Mouse (Mus musculus) erythroblast, adult 5-6 weeks (primary cell): ENCODE measurements around the gene Gm15262. TPM values are rescaled to one million over a fixed set of nuclear protein-coding genes. Genes with fewer than 3 reads are reported as not detected.
"Not testable (repeated sequence)": the region's sequence is repeated elsewhere in the genome, so short reads cannot be mapped to it uniquely, and the experiment has no call there.

Experiments used
- ATAC-seq: replicated peaks from 2 replicates; pipeline ENCODE4 v1.8.0; 2016; ENCODE audit warnings: moderate number of reproducible peaks, mild to moderate bottlenecking, moderate TSS enrichment, inconsistent platforms; ENCODE audit not compliant: poor library complexity, low FRiP score, severe bottlenecking
- total RNA-seq, 2 experiments: library from RNA; stranded (forward) in 1 of 2; stranded (reverse) in 1 of 2; fragments of 150-400 nt in 1 of 2; fragments of 200-764, 138-1000 nt in 1 of 2; gene quantifications; 2 replicates each; pipeline versions ENCODE4 v1.2.3 to v1.2.4; 2015 to 2017; ENCODE audit warnings: low replicate concordance in 2 of 2

Gene Gm15262
- total RNA-seq (2015; ENCODE audit: low replicate concordance) (not detected in 2 replicates), total RNA-seq (2017; ENCODE audit: low replicate concordance) (not detected in 2 replicates)

- not testable (repeated sequence) for ATAC-seq
Measured at GRCm38 (mm10) chrX:161287156-161287555, at the start of gene Gm15262. Gm15262 (plus strand) TSS chrX:161287456.

GRCm38 (mm10) chrX:161308131-161308530, 20.9 kb downstream of the Gm15262 start:
- ATAC-seq: no peak

- ATAC-seq: no peak
Measured at GRCm38 (mm10) chrX:161316443-161316842, 29.2 kb downstream of the Gm15262 start.

- no peak for ATAC-seq
Measured at GRCm38 (mm10) chrX:161370927-161371326, 83.7 kb downstream of the Gm15262 start.

GRCm38 (mm10) chrX:161371461-161371860, 84.2 kb downstream of the Gm15262 start:
- no peak for ATAC-seq

- ATAC-seq: no peak
Measured at GRCm38 (mm10) chrX:161375568-161375967, 88.3 kb downstream of the Gm15262 start.

GRCm38 (mm10) chrX:161385791-161386190, 98.5 kb downstream of the Gm15262 start:
- ATAC-seq: no peak

GRCm38 (mm10) chrX:161387942-161388341, 100.7 kb downstream of the Gm15262 start:
- no peak for ATAC-seq

GRCm38 (mm10) chrX:161399110-161399509, 111.9 kb downstream of the Gm15262 start:
- no peak for ATAC-seq

- ATAC-seq: no peak
Measured at GRCm38 (mm10) chrX:161411151-161411550, 123.9 kb downstream of the Gm15262 start.

Other genes starting within 250 kb of the Gm15262 start
- gene Scml2, start 170.3 kb upstream of the Gm15262 start, total RNA-seq (2015; ENCODE audit: low replicate concordance): 1.3 and 15.4 TPM in 2 replicates
- 0.56 and 3.8 TPM in 2 replicates for gene Scml2, start 170.3 kb upstream of the Gm15262 start, total RNA-seq (2017; ENCODE audit: low replicate concordance)